Mouse (Mus musculus): ENCODE data around the gene Zswim4. TPM values are rescaled to one million over a fixed set of nuclear protein-coding genes. Genes with fewer than 3 reads are reported as not detected.

Zswim4 gene
- polyA plus RNA-seq (2017; shearing (Covaris generic)), result 41.4 TPM

DNA sequence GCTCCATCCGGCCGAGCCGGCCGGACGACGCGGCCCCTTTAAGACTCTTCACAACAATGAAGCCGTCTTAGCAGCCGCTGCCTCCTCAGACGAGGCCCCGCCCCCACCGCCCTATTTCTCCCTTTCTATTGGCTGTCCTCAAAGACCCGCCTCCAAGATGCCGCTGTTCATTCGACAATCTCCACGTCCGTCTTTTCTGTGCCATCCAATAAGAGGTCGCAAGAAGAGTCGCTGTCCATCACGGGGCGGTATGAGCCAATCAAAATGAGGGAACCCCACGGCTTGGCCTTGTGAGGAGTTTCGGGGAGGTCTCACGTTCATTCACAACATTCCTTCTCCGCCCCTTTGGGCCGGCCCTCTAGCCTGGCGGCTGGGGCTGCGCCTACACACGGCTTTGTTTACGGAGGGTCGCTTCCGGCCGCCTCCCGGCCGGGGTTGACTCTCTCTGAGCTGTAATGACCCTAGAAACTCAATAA, at the start of gene Zswim4:
Gene Zswim4, minus strand, starts transcription at position 58 of the 476 bp plus-strand sequence.

DNA sequence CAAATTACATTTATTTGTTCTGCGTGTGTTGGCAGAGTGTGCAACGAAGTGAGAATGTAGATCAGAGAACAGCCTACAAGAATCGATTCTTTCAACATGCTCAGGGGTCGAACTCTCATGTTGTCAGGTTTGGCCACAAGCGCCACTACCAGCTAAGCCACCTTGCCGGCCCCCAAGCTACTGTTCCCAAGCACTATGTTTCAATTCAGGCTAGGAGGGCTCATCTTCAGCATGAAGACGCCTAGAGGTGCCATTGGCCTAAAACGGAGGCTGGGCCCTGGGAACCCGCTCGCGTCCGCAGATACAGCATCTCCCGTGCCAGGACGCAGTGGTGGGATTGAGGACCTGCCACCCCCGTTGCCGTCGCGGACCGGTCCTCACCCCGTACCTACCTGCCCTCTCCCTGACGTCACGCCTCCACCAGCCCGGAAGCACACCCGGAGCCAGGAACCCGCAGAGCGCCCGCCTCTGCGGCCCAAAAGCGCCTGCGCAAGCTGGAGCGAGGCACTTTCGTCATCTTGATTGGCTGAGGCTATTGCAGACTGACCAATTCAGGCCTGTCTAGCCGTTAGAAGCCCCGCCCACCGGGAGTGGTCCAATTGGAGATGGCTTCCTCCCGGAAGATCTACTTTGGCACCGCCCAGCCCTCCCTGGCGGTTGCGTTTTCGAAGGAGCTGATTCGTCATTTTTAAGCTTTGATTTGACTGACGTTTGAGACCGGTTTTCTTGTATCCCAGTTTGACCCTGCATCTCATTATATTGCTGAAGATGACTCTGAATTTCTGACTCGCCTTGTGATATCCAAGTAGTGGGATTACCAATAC, 33.3 kb upstream of the Zswim4 start, which contains the start of gene Ccdc130:
Gene Ccdc130, minus strand, starts transcription at position 431 of the 824 bp plus-strand sequence.

DNA sequence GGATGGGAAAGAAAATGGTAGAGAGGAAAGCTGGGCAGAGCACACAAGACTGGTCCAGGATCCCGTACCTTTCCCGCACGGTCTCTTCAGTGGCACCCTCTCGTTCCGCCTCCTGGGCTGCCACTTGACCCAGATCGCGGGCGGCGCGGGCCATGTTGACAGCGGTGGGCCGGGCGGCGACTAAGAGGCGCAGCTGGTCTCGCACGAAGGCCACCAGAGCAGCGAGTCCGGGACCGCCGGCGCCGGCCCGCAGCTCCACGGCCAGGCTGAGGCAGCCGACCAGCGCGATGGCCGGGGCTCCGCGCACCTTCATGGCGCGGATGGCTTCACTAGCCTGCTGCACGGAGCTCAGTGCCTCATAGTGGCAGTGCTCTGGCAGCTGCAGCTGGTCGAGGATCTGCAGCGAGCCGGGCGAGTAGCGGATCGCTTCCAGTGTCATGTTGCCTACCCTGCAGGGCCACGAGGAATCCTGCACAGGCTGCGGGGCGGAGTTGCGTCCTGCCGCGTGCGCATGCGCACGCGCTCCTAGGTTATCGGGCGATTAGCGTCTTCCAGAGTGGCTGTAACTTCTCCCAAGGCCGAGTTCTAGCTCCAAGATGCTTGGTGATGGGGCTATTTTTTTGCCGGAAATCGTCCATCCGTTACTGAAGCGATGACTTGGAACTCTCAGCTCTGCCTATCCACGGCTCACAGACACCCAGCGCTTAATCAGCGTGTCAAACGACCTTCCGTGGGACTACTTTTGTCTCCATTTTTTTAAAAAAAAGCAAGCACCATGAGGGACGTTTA, 20.2 kb upstream of the Zswim4 start, which contains the start of gene Mri1:
Gene Mri1, minus strand, starts transcription at position 505 of the 789 bp plus-strand sequence.

DNA sequence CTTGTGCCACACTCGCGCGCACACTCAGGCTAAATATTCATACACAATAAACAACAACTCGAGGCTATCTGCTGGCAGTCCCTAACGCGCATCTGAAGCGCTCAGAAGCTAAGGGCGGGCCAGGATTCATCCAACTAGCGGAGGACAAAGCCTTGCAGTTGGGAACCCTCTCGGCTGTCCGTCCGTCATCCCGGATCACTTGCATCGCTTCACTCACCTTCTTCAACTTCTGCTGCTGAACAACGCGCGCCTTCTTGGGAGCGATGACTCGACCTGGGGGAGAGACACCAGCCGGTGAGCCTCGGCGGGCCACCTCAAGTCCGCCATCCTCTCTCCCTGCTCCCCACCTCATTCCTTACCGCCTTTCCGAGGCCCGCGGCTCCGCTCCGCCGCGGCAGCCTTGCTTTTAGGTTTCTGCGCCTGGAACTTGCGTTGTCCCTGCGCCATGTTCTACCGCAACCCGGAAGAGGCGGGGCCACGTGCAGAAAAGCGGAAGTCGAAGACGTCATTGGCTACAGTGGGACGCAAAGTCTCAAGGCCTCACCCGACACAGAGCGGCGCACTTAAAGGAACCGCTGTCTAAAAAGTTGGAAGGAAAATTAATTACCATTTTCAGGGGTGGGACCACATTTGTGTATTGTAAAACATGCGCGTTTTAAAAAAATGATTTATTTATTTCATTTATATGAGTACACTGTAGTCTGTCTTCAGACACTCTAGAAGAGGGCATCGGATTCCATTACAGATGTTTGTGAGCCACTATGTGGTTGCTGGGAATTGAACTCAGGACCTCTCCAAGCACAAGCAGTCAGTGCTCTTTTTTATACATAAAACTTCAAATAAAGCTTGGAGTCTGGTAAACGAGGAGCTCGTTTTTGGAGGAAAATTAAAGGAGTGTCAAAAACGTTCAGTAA, 12.7 kb upstream of the Zswim4 start, which contains the start of gene D8Ertd738e:
Gene D8Ertd738e, minus strand, starts transcription at position 463 of the 914 bp plus-strand sequence.

DNA sequence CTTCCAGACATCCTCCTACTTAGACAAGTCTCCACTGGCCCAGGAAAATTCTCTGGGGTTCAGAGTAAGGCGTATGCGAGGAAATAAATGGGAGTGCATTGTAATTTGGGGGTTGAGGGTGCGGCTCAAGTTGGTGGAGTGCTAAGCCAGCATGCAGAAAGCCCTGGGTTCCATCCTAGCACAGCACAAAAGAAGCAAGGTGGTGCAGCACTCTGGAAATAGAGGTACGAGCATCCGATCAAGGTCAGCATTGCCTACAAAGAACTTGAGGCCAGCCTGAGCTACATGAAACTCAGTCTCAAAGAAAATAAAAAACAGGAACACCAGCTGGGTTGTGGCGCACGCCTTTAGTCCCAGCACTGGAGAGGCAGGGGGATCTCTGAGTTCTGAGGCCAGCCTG, 51.7 kb downstream of the Zswim4 start, which contains the start of gene Nanos3:
Gene Nanos3, minus strand, starts transcription at position 101 of the 400 bp plus-strand sequence.

Other genes starting within 250 kb of the Zswim4 start
- gene Samd1, start 239.4 kb downstream of the Zswim4 start, polyA plus RNA-seq (2017; shearing (Covaris generic)), result 9.2 TPM
- 0.68 TPM for gene 1700067K01Rik, start 235.6 kb downstream of the Zswim4 start, polyA plus RNA-seq (2017; shearing (Covaris generic))
- gene 2210011C24Rik, start 224.9 kb downstream of the Zswim4 start, polyA plus RNA-seq (2017; shearing (Covaris generic)), result not detected
- 9.5 TPM for gene Palm3, start 215.6 kb downstream of the Zswim4 start, polyA plus RNA-seq (2017; shearing (Covaris generic))
- 200 TPM for gene Il27ra, start 194.5 kb downstream of the Zswim4 start, polyA plus RNA-seq (2017; shearing (Covaris generic))
- 0.76 TPM for gene Rln3, start 192.1 kb downstream of the Zswim4 start, polyA plus RNA-seq (2017; shearing (Covaris generic))
- gene Gm10643, start 171.9 kb downstream of the Zswim4 start, polyA plus RNA-seq (2017; shearing (Covaris generic)), result 1.2 TPM
- gene Rfx1, start 170.2 kb downstream of the Zswim4 start, polyA plus RNA-seq (2017; shearing (Covaris generic)), result 29.8 TPM
- 28.4 TPM for gene Dcaf15, start 132.3 kb downstream of the Zswim4 start, polyA plus RNA-seq (2017; shearing (Covaris generic))
- 2.1 TPM for gene Podnl1, start 111.1 kb downstream of the Zswim4 start, polyA plus RNA-seq (2017; shearing (Covaris generic))
- gene Cc2d1a, start 89.1 kb downstream of the Zswim4 start, polyA plus RNA-seq (2017; shearing (Covaris generic)), result 26.8 TPM
- gene 4930432K21Rik, start 89.0 kb downstream of the Zswim4 start, polyA plus RNA-seq (2017; shearing (Covaris generic)), result 3.4 TPM
- not detected for gene Nanos3, start 51.8 kb downstream of the Zswim4 start, polyA plus RNA-seq (2017; shearing (Covaris generic))
- gene D8Ertd738e, start 12.7 kb upstream of the Zswim4 start, polyA plus RNA-seq (2017; shearing (Covaris generic)), result 442 TPM
- gene Mri1, start 20.3 kb upstream of the Zswim4 start, polyA plus RNA-seq (2017; shearing (Covaris generic)), result 146 TPM
- gene Ccdc130, start 33.3 kb upstream of the Zswim4 start, polyA plus RNA-seq (2017; shearing (Covaris generic)), result 23.9 TPM
- 5.6 TPM for gene Cacna1a, start 151.4 kb upstream of the Zswim4 start, polyA plus RNA-seq (2017; shearing (Covaris generic))